Mouse (Mus musculus): ENCODE results near the gene Snd1. TPM values are rescaled to one million over a fixed set of nuclear protein-coding genes. Genes with fewer than 3 reads are reported as not detected.

The Snd1 gene
- polyA plus RNA-seq, 1 experiment from 2014 or later, result 56.6 TPM

DNA sequence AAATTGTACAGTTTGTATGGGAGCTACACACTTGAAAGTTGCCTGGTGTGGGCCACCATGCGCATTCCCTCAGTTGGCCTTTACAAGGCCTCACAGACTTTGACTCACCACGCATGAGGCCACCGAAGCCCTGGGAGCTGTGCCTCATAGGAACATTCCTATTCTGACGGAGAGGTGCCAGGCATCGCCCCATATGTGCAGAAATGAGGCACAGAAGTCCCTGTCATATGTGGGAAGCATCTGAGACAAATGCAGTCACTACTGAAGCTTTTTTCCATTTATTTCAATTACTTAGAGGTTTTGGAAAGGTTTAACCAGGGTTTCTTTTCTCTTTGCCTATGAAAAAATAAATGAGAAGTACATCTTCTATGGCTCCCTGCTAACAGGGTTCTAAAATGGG is 278.3 kb downstream of the Snd1 start:
- no peak overlapping the region for H3K27ac ChIP-seq (ENCODE audit: low read length)
- H3K4me3 ChIP-seq (ENCODE audit: low read depth, low read length), result no peak overlapping the region
- WGBS, result 94% methylated on average over 5 of the region's 5 CpGs
- no peaks in the 10 kb centered on the region for H3K27me3 ChIP-seq (replicated peaks; ENCODE audit: insufficient read depth, low read length)
- H3K9me3 ChIP-seq (ENCODE audit: low read length), result no peaks in the 10 kb centered on the region
- TF ChIP-seq EP300 (IDR thresholded peaks at IDR 0.05), result no peak
- DNase-seq (ENCODE audit: low spot score) (no peak), ATAC-seq (no peak)
- H3K4me2 ChIP-seq (replicated peaks; ENCODE audit: low read depth, low read length), result no peak overlapping the region
- no peak overlapping the region for H3K9ac ChIP-seq (replicated peaks; ENCODE audit: low read depth)
- H3K36me3 ChIP-seq (ENCODE audit: insufficient read depth, low read length), result no peaks in the 10 kb centered on the region
- H3K4me1 ChIP-seq (ENCODE audit: insufficient read depth, low read depth, low read length), result 0 out of 2 replicates have a peak, but pooled peaks cover 3% of the 10 kb centered on the region

DNA sequence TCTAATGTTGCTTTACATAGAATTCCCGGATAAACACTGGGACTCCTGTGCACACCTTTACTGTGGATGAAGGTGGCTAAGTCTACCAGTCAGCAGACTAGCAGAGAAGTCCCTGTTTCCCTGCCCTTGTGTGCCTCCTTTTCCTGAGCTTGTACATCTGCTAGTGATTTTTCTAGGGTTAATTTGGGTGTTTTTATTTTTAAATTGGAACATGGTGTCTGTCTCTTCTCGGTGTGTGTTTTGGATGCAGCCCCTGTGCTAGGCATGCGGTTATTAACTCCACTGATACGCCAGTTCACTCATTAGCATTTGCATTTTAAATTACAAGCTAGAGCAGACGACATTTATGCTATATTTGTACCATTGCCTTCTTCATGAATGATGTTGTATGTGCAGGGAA is 278.7 kb downstream of the Snd1 start:
- no peak overlapping the region for H3K4me3 ChIP-seq (ENCODE audit: low read depth, low read length)
- no peak overlapping the region for H3K27ac ChIP-seq (ENCODE audit: low read length)
- 93% methylated on average over 5 of the region's 5 CpGs for WGBS
- no peak overlapping the region for H3K4me2 ChIP-seq (replicated peaks; ENCODE audit: low read depth, low read length)
- DNase-seq (ENCODE audit: low spot score) (no peak), ATAC-seq (no peak)
- H3K27me3 ChIP-seq (replicated peaks; ENCODE audit: insufficient read depth, low read length), result no peaks in the 10 kb centered on the region
- no peak overlapping the region for H3K9ac ChIP-seq (replicated peaks; ENCODE audit: low read depth)
- no peaks in the 10 kb centered on the region for H3K9me3 ChIP-seq (ENCODE audit: low read length)
- H3K4me1 ChIP-seq (ENCODE audit: insufficient read depth, low read depth, low read length), result 0 out of 2 replicates have a peak, but pooled peaks cover 3% of the 10 kb centered on the region
- TF ChIP-seq EP300 (IDR thresholded peaks at IDR 0.05), result no peak
- no peak for TF ChIP-seq CTCF (IDR thresholded peaks at IDR 0.05)
- no peaks in the 10 kb centered on the region for H3K36me3 ChIP-seq (ENCODE audit: insufficient read depth, low read length)

DNA sequence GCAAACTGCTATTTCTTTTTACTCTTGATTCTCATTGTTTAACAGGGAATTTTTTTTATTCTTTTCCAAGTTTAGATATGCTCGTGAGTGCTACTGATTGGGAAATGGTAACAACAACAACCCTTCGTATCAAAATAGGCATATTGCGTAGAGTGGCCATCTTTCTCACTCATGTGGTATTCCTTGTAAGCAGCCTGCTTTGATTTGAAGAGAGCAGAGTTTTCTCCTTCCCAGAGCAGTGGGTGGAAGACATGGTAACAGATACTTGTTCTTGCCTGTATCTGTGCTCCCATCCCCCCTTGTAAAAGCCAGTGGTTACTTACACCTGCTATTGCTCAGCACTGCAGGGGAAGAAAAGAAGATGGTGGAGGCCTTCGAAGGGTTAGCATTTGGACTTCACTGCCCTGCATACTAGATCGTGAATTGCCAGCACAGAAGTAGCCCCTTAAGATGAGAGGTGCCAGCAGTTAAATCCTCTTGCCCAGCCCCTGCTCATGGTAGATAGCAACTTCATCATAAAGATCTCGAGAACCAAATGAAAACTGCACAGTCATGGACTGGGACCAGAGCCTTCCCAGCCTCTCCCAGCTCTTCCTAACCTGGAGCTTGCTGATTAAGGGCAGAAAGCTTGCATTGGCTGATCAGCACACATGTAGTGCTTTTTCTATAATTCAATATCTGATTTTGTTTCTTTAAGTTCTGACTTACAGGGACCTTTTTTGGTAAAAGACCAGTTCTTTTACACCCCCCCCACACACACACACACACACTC is 279.4 kb downstream of the Snd1 start:
- 85% methylated on average over 6 of the region's 6 CpGs for WGBS
- no peak for ATAC-seq
- H3K4me2 ChIP-seq (replicated peaks; ENCODE audit: low read depth, low read length), result no peak overlapping the region

DNA sequence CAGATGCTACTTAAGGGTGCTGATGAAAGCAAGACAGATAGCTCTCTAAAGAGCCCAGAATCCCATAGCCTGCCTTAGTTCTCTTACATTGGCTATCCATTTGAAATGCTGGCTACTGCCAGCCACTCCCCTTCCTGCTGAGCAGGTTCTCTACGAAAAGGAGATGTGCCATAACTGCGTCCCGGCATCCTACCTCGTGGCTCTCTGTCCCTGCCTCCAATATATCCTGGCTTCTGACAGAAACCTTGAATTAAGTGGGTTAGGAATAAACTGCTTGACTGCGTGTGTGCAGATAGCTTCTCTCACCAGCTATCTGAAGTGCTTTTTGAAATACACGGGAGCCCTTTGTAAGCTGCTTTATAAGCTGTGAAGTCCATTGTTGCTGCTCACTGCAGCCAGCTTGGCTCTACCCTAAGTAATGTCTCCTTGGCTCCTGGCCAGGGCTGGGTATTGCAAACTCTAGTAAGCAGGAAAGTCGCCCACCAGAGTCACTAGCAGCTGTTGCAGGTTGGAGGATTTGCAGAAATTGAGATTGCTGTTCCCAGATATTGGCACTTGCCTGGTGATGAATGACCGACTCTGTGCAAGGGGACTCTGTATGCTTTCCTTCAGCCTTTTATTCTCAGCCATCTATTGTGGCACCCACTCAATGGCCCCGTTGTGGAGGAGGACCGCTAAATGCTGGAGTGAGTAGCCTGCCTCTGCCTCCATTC is 281.5 kb downstream of the Snd1 start:
- H3K36me3 ChIP-seq (ENCODE audit: insufficient read depth, low read length), result no peaks in the 10 kb centered on the region
- H3K27ac ChIP-seq (ENCODE audit: low read length), result no peak overlapping the region
- peak; percentile 40 for DNase-seq (ENCODE audit: low spot score)
- H3K27me3 ChIP-seq (replicated peaks; ENCODE audit: insufficient read depth, low read length), result no peaks in the 10 kb centered on the region
- ATAC-seq, result no peak
- no peak overlapping the region for H3K4me2 ChIP-seq (replicated peaks; ENCODE audit: low read depth, low read length)
- 0 out of 2 replicates have a peak, but pooled peaks cover 3% of the 10 kb centered on the region for H3K4me1 ChIP-seq (ENCODE audit: insufficient read depth, low read depth, low read length)
- H3K4me3 ChIP-seq (ENCODE audit: low read depth, low read length), result no peak overlapping the region
- no peak overlapping the region for H3K9ac ChIP-seq (replicated peaks; ENCODE audit: low read depth)
- WGBS, result 46% methylated on average over 10 of the region's 10 CpGs
- TF ChIP-seq EP300 (IDR thresholded peaks at IDR 0.05) (no peak), CTCF (IDR thresholded peaks at IDR 0.05) (no peak)
- H3K9me3 ChIP-seq (ENCODE audit: low read length), result no peaks in the 10 kb centered on the region

More for the DNA sequence above, 279.4 kb downstream of the Snd1 start:
- no peaks in the 10 kb centered on the region for H3K27me3 ChIP-seq (replicated peaks; ENCODE audit: insufficient read depth, low read length)
- H3K9me3 ChIP-seq (ENCODE audit: low read length), result no peaks in the 10 kb centered on the region
- H3K9ac ChIP-seq (replicated peaks; ENCODE audit: low read depth), result no peak overlapping the region
- no peak for TF ChIP-seq CTCF (IDR thresholded peaks at IDR 0.05)
- no peak for TF ChIP-seq EP300 (IDR thresholded peaks at IDR 0.05)
- DNase-seq (ENCODE audit: low spot score), result no peak
- 0 out of 2 replicates have a peak, but pooled peaks cover 3% of the 10 kb centered on the region for H3K4me1 ChIP-seq (ENCODE audit: insufficient read depth, low read depth, low read length)
- no peak overlapping the region for H3K27ac ChIP-seq (ENCODE audit: low read length)
- H3K36me3 ChIP-seq (ENCODE audit: insufficient read depth, low read length), result no peaks in the 10 kb centered on the region
- no peak overlapping the region for H3K4me3 ChIP-seq (ENCODE audit: low read depth, low read length)

DNA sequence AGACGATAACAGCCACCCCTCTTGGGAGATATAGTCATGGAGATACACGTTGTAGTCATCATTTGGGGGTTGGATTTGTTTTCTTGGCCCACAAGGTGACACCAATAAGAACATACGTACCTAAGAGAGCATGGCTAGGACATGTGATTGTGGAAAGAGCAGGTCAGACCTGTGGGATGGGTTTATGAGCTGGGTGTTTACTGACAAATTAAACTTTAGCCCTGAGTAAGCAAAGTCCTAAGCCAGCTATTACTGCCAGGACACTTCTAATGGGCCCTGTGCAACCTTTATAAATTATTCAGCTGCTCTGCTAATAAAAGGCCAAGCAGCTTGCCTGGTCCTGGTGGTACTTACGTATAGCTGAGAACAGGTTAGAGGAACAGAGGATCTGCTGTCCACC is 283.4 kb downstream of the Snd1 start:
- 0 out of 2 replicates have a peak, but pooled peaks cover 3% of the 10 kb centered on the region for H3K4me1 ChIP-seq (ENCODE audit: insufficient read depth, low read depth, low read length)
- H3K4me2 ChIP-seq (replicated peaks; ENCODE audit: low read depth, low read length), result no peak overlapping the region
- TF ChIP-seq EP300 (IDR thresholded peaks at IDR 0.05) (no peak), CTCF (IDR thresholded peaks at IDR 0.05) (no peak)
- no peak overlapping the region for H3K4me3 ChIP-seq (ENCODE audit: low read depth, low read length)
- no peak overlapping the region for H3K27ac ChIP-seq (ENCODE audit: low read length)
- DNase-seq (ENCODE audit: low spot score), result no peak
- 82% methylated on average over 4 of the region's 4 CpGs for WGBS
- H3K27me3 ChIP-seq (replicated peaks; ENCODE audit: insufficient read depth, low read length), result no peaks in the 10 kb centered on the region
- no peak for ATAC-seq
- H3K9me3 ChIP-seq (ENCODE audit: low read length), result no peaks in the 10 kb centered on the region
- H3K36me3 ChIP-seq (ENCODE audit: insufficient read depth, low read length), result no peaks in the 10 kb centered on the region
- no peak overlapping the region for H3K9ac ChIP-seq (replicated peaks; ENCODE audit: low read depth)

DNA sequence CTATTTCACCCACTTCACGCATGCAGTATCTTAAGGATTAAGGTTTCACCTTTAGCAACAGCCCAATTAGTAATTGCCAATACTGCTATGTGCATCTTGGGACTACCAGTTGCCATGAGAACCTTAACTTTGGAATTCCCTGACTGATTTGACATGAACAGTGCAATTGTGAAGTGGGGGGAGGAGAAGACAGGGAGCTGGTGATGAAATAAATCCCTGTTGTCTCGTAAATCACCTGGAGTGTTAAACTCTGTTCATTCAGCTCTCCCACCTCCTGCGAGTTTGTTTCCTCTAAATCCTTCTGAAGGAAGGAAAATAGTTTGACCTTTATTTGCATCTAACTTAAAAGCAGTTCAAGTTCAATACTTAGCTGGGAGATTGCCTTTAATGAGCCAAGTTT is 286.8 kb downstream of the Snd1 start:
- Histone ChIP-seq H3K9me3 (ENCODE audit: low read length) (no peaks in the 10 kb centered on the region), H3K4me1 (ENCODE audit: insufficient read depth, low read depth, low read length) (no peaks in the 10 kb centered on the region), H3K27ac (ENCODE audit: low read length) (no peak overlapping the region), H3K4me2 (replicated peaks; ENCODE audit: low read depth, low read length) (no peak overlapping the region), H3K4me3 (ENCODE audit: low read depth, low read length) (no peak overlapping the region), H3K9ac (replicated peaks; ENCODE audit: low read depth) (no peak overlapping the region), H3K36me3 (ENCODE audit: insufficient read depth, low read length) (no peaks in the 10 kb centered on the region), H3K27me3 (replicated peaks; ENCODE audit: insufficient read depth, low read length) (no peaks in the 10 kb centered on the region)
- WGBS, result 57% methylated on average over 3 of the region's 3 CpGs
- ATAC-seq (no peak), DNase-seq (ENCODE audit: low spot score) (no peak)
- no peak for TF ChIP-seq EP300 (IDR thresholded peaks at IDR 0.05)
- TF ChIP-seq CTCF (IDR thresholded peaks at IDR 0.05), result no peak

Measured in lung, postnatal 0 days (tissue).